Mouse (Mus musculus) kidney, embryonic 14.5 days (tissue): ENCODE results near the gene Trak1. TPM values are rescaled to one million over a fixed set of nuclear protein-coding genes. Genes with fewer than 3 reads are reported as not detected.

Source experiments
- ATAC-seq: fragments of 200-750 bp; cut with Nextera tagmentation; 2 replicates; pipeline ENCODE4 v1.8.0; 2017; ENCODE audit warnings: moderate number of reproducible peaks, mild to moderate bottlenecking, moderate TSS enrichment, moderate library complexity; ENCODE audit not compliant: low FRiP score, low TSS enrichment
- H3K27ac ChIP-seq: fragments of 300-500 bp; sonication (generic); 2 replicates; pipeline ENCODE4 v1.5.1; 2014; ENCODE audit warnings: low read depth, mild to moderate bottlenecking, low read length, moderate library complexity, mixed read lengths
- H3K27me3 ChIP-seq: fragments of 300-500 bp; sonication (generic); 2 replicates; pipeline ENCODE4 v1.6.1; 2014; ENCODE audit warnings: mild to moderate bottlenecking, low read length; ENCODE audit not compliant: control insufficient read depth, insufficient read depth
- H3K36me3 ChIP-seq: fragments of 300-500 bp; sonication (generic); 2 replicates; pipeline ENCODE4 v1.6.1; 2014; ENCODE audit warnings: low read length, mixed read lengths; ENCODE audit not compliant: control insufficient read depth, insufficient read depth
- H3K4me1 ChIP-seq: fragments of 300-500 bp; sonication (generic); 2 replicates; pipeline ENCODE4 v1.6.1; 2014; ENCODE audit warnings: low read length, mixed read lengths; ENCODE audit not compliant: control insufficient read depth, insufficient read depth
- H3K4me2 ChIP-seq: fragments of 300-500 bp; sonication (generic); replicated peaks from 2 replicates; pipeline ENCODE4 v1.6.1; 2014; ENCODE audit warnings: low read depth, mild to moderate bottlenecking, low read length
- H3K4me3 ChIP-seq: fragments of 300-500 bp; sonication (generic); 2 replicates; pipeline ENCODE4 v1.5.1; 2014; ENCODE audit warnings: mild to moderate bottlenecking, low read length
- H3K9ac ChIP-seq: fragments of 300-500 bp; sonication (generic); 2 replicates; pipeline ENCODE4 v1.6.1; 2014; ENCODE audit warnings: low read depth, mild to moderate bottlenecking, low read length, moderate library complexity
- H3K9me3 ChIP-seq: fragments of 300-500 bp; sonication (generic); 2 replicates; pipeline ENCODE4 v1.6.1; 2016; ENCODE audit warnings: low read length; ENCODE audit not compliant: control insufficient read depth
- whole genome bisulfite sequencing: fragments of 180-500 bp; shearing (Covaris S2); extraction: QIAGEN DNeasy Blood & Tissue Kit; methylation state at CpG from one replicate; pipeline ENCODE4 v1.1.7; 2014; 5-methylcytosine and 5-hydroxymethylcytosine counted together
- polyA plus RNA-seq: library from polyadenylated mRNA; unstranded; fragments of >200 nt; fragmentation: Nextera tagmentation; extraction: Ambion mirVana; gene quantifications from 2 replicates; pipeline ENCODE4 v1.2.1, GENCODE M21; 2014

The Trak1 gene
- polyA plus RNA-seq, 1 experiment from 2014 or later = 15.4 TPM

GRCm38 (mm10) chr9:121311846-121312236, 14.5 kb downstream of the Trak1 start:
- Histone ChIP-seq H3K27ac (no peak overlapping the region; the same call in 1 of the 2 replicates), H3K9ac (no peak overlapping the region), H3K36me3 (no peaks in the 10 kb centered on the region), H3K4me3 (no peak overlapping the region), H3K4me2 (no peak overlapping the region), H3K4me1 (peaks cover 25% of the 10 kb centered on the region), H3K9me3 (no peaks in the 10 kb centered on the region), H3K27me3 (no peaks in the 10 kb centered on the region)
- 67% methylated on average over 6 of the region's 6 CpGs for WGBS
- ATAC-seq = no peak

GRCm38 (mm10) chr9:121312237-121312891, 15.1 kb downstream of the Trak1 start:
- peaks cover 25% of the 10 kb centered on the region for H3K4me1 ChIP-seq
- WGBS = 40% methylated on average over 10 of the region's 10 CpGs
- H3K4me2 ChIP-seq = no peak overlapping the region
- H3K9ac ChIP-seq = no peak overlapping the region
- no peak overlapping the region; the same call in 1 of the 2 replicates for H3K27ac ChIP-seq
- no peak for ATAC-seq
- no peaks in the 10 kb centered on the region for H3K36me3 ChIP-seq
- no peaks in the 10 kb centered on the region for H3K27me3 ChIP-seq
- no peaks in the 10 kb centered on the region for H3K9me3 ChIP-seq
- no peak overlapping the region for H3K4me3 ChIP-seq

GRCm38 (mm10) chr9:121313656-121314374, 16.5 kb downstream of the Trak1 start:
- peaks cover 25% of the 10 kb centered on the region for H3K4me1 ChIP-seq
- H3K9me3 ChIP-seq = peaks cover 2% of the 10 kb centered on the region; the same call in 1 of the 2 replicates

GRCm38 (mm10) chr9:121314541-121315152, 17.3 kb downstream of the Trak1 start:
- Histone ChIP-seq H3K4me1 (peaks cover 28% of the 10 kb centered on the region), H3K4me3 (peak overlapping the region; percentile 28), H3K4me2 (peak overlapping the region; percentile 55), H3K27me3 (no peaks in the 10 kb centered on the region), H3K9me3 (peaks cover 2% of the 10 kb centered on the region; the same call in 1 of the 2 replicates), H3K36me3 (peaks cover 4% of the 10 kb centered on the region; the same call in 1 of the 2 replicates), H3K9ac (peak overlapping the region; percentile 29; the same call in 1 of the 2 replicates), H3K27ac (peak overlapping the region; percentile 84)
- peak; percentile 65 for ATAC-seq
- WGBS = 8% methylated on average over 14 of the region's 14 CpGs

More at GRCm38 (mm10) chr9:121313656-121314374, 16.5 kb downstream of the Trak1 start:
- WGBS = 1% methylated on average over 21 of the region's 21 CpGs
- Histone ChIP-seq H3K27me3 (no peaks in the 10 kb centered on the region), H3K27ac (peak overlapping the region; percentile 84), H3K4me3 (peak overlapping the region; percentile 28), H3K9ac (no peak overlapping the region; the same call in 1 of the 2 replicates), H3K4me2 (peak overlapping the region; percentile 55), H3K36me3 (peaks cover 4% of the 10 kb centered on the region; the same call in 1 of the 2 replicates)
- peak; percentile 85 for ATAC-seq

GRCm38 (mm10) chr9:121315901-121316595, 18.7 kb downstream of the Trak1 start:
- Histone ChIP-seq H3K4me2 (no peak overlapping the region), H3K4me3 (no peak overlapping the region), H3K27me3 (no peaks in the 10 kb centered on the region), H3K9me3 (peaks cover 2% of the 10 kb centered on the region; the same call in 1 of the 2 replicates), H3K9ac (no peak overlapping the region), H3K27ac (0 out of 2 replicates have a peak overlapping the region, but pooled peaks have one; percentile 4), H3K36me3 (peaks cover 4% of the 10 kb centered on the region; the same call in 1 of the 2 replicates), H3K4me1 (peaks cover 32% of the 10 kb centered on the region)
- 75% methylated on average over 4 of the region's 4 CpGs for WGBS
- ATAC-seq = no peak

- WGBS = 62% methylated on average over 12 of the region's 12 CpGs
- H3K27ac ChIP-seq = no peak overlapping the region; the same call in 1 of the 2 replicates
- no peak overlapping the region for H3K4me2 ChIP-seq
- no peak overlapping the region for H3K9ac ChIP-seq
- H3K27me3 ChIP-seq = no peaks in the 10 kb centered on the region
- H3K4me3 ChIP-seq = no peak overlapping the region
- peaks cover 4% of the 10 kb centered on the region; the same call in 1 of the 2 replicates for H3K36me3 ChIP-seq
- no peak for ATAC-seq
- peaks cover 32% of the 10 kb centered on the region for H3K4me1 ChIP-seq
- peaks cover 2% of the 10 kb centered on the region; the same call in 1 of the 2 replicates for H3K9me3 ChIP-seq
Observed at GRCm38 (mm10) chr9:121316621-121317405, 19.5 kb downstream of the Trak1 start.

- WGBS = 39% methylated on average over 10 of the region's 10 CpGs
- H3K4me3 ChIP-seq = no peak overlapping the region
- H3K27ac ChIP-seq = peak overlapping the region; percentile 25; the same call in 1 of the 2 replicates
- H3K27me3 ChIP-seq = no peaks in the 10 kb centered on the region
- H3K4me2 ChIP-seq = no peak overlapping the region
- peaks cover 4% of the 10 kb centered on the region; the same call in 1 of the 2 replicates for H3K36me3 ChIP-seq
- H3K4me1 ChIP-seq = peaks cover 10% of the 10 kb centered on the region
- peak; percentile 74 for ATAC-seq
- H3K9ac ChIP-seq = no peak overlapping the region
- peaks cover 2% of the 10 kb centered on the region; the same call in 1 of the 2 replicates for H3K9me3 ChIP-seq
Observed at GRCm38 (mm10) chr9:121319323-121319966, 22.1 kb downstream of the Trak1 start.
